Mouse (Mus musculus): ENCODE results near the gene Inpp5a. TPM values are rescaled to one million over a fixed set of nuclear protein-coding genes. Genes with fewer than 3 reads are reported as not detected.

The Inpp5a gene
- polyA plus RNA-seq, 1 experiment, result 42.3 TPM

- H3K27ac ChIP-seq (replicated peaks; ENCODE audit: low read depth, low read length), result no peak overlapping the region
- peaks cover 6% of the 10 kb centered on the region; the same call in 1 of the 2 replicates for H3K4me1 ChIP-seq (ENCODE audit: control insufficient read depth, insufficient read depth, insufficient read length, low read length)
- H3K4me3 ChIP-seq (ENCODE audit: insufficient read depth, low read depth, low read length), result 0 out of 2 replicates have a peak overlapping the region, but pooled peaks have one; percentile 7
These were observed 195.6 kb downstream of the Inpp5a start for GRCm38 (mm10) chr7:139584221-139585175.

- peaks cover 6% of the 10 kb centered on the region; the same call in 1 of the 2 replicates for H3K4me1 ChIP-seq (ENCODE audit: control insufficient read depth, insufficient read depth, insufficient read length, low read length)
- no peak overlapping the region for H3K27ac ChIP-seq (replicated peaks; ENCODE audit: low read depth, low read length)
- H3K4me3 ChIP-seq (ENCODE audit: insufficient read depth, low read depth, low read length), result no peak overlapping the region
These were observed 196.4 kb downstream of the Inpp5a start for GRCm38 (mm10) chr7:139585183-139585821.

- Histone ChIP-seq H3K27ac (replicated peaks; ENCODE audit: low read depth, low read length) (no peak overlapping the region), H3K4me3 (ENCODE audit: insufficient read depth, low read depth, low read length) (no peak overlapping the region), H3K4me1 (ENCODE audit: control insufficient read depth, insufficient read depth, insufficient read length, low read length) (peaks cover 3% of the 10 kb centered on the region; the same call in 1 of the 2 replicates)
These were observed 199.0 kb downstream of the Inpp5a start for GRCm38 (mm10) chr7:139587919-139588318.

DNA sequence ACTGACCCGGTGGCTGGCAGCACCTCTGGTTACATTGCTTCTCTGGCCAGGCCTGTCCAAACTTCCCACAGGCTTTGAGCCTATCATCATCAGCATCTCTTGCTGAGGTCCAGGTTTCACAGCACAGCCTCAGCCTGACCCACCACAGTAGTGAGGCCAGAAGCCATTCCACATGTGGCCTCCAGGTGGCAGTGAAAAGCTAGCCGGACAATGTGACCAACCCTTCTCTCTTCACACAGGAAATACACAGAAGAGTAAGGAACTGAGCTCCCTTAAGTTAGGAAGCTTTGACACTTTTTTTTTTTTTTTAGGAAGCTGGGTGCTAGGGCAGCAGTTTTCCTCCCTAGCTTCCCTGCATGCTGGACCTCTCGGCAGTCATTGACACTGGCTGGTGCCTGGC lies 201.4 kb downstream of the Inpp5a start:
- no peak overlapping the region for H3K4me3 ChIP-seq (ENCODE audit: insufficient read depth, low read depth, low read length)
- H3K4me1 ChIP-seq (ENCODE audit: control insufficient read depth, insufficient read depth, insufficient read length, low read length), result no peaks in the 10 kb centered on the region
- no peak overlapping the region for H3K27ac ChIP-seq (replicated peaks; ENCODE audit: low read depth, low read length)

GRCm38 (mm10) chr7:139591311-139591710 lies 202.4 kb downstream of the Inpp5a start:
- no peaks in the 10 kb centered on the region for H3K4me1 ChIP-seq (ENCODE audit: control insufficient read depth, insufficient read depth, insufficient read length, low read length)
- no peak overlapping the region for H3K27ac ChIP-seq (replicated peaks; ENCODE audit: low read depth, low read length)
- no peak overlapping the region for H3K4me3 ChIP-seq (ENCODE audit: insufficient read depth, low read depth, low read length)

DNA sequence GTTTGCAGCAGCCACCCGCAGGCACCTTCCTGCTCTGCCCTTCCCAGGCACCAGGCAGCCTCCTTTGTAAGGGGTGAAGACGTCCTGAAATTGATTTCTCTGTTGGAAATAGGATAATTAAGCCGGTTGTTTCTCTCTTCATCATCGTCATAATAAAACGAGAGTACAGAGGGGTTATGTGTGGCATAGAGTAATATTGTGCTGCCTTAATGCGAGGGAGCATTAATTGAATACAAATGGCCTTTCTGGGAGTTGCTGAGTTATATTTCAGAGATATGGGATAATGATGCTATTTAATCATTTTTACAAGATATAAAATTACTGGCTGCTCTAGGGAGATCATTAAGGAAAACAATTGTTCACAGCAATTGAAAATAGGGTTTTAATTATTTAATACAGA lies 206.4 kb downstream of the Inpp5a start:
- Histone ChIP-seq H3K27ac (replicated peaks; ENCODE audit: low read depth, low read length) (no peak overlapping the region), H3K4me3 (ENCODE audit: insufficient read depth, low read depth, low read length) (no peak overlapping the region), H3K4me1 (ENCODE audit: control insufficient read depth, insufficient read depth, insufficient read length, low read length) (no peaks in the 10 kb centered on the region)

GRCm38 (mm10) chr7:139595862-139596261 lies 207.0 kb downstream of the Inpp5a start:
- Histone ChIP-seq H3K4me3 (ENCODE audit: insufficient read depth, low read depth, low read length) (no peak overlapping the region), H3K27ac (replicated peaks; ENCODE audit: low read depth, low read length) (no peak overlapping the region), H3K4me1 (ENCODE audit: control insufficient read depth, insufficient read depth, insufficient read length, low read length) (no peaks in the 10 kb centered on the region)

DNA sequence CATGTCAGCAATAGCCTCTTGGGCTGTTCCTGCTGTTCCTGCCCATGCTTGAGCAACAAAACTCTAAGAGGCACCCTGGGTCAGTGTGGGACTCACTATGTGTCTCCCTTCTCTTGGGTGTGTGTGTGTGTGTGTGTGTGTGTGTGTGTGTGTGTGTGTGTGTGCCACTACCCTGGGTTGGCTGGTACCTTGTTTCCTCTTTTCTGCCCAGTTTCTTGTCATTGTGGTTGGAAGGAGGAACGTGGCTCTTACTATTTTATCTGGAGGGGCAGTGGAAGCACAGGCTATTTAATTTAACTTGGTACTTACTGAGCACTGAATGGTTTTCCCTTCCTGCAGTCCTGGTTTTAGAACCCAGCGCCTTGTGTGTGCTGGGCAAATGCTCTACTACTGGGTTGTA lies 221.4 kb downstream of the Inpp5a start:
- no peaks in the 10 kb centered on the region for H3K4me1 ChIP-seq (ENCODE audit: control insufficient read depth, insufficient read depth, insufficient read length, low read length)
- no peak overlapping the region for H3K4me3 ChIP-seq (ENCODE audit: insufficient read depth, low read depth, low read length)

GRCm38 (mm10) chr7:139615767-139616766 lies 227.2 kb downstream of the Inpp5a start:
- Histone ChIP-seq H3K4me3 (ENCODE audit: insufficient read depth, low read depth, low read length) (no peak overlapping the region), H3K27ac (replicated peaks; ENCODE audit: low read depth, low read length) (no peak overlapping the region)

More for the DNA sequence above, 221.4 kb downstream of the Inpp5a start:
- H3K27ac ChIP-seq (replicated peaks; ENCODE audit: low read depth, low read length), result no peak overlapping the region

DNA sequence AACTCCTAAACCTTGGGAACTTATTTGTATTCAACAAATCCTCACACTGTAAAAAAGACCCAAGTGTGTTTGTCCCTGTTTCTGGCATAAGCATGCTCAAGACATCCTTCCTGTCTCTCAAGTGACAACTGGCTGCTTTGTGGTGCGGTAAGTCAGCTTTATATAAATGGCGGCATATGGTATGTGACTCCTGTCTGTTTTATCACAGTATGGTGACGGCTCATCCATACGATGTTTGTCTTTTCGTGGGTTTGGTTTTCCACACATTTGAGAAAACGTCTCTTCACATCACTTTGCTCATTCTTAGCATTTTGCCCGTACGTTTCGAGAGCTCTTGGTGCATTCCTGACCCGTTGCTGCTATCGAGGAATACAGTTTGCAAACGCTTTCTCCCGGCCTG lies 233.7 kb downstream of the Inpp5a start:
- Histone ChIP-seq H3K27ac (replicated peaks; ENCODE audit: low read depth, low read length) (no peak overlapping the region), H3K4me1 (ENCODE audit: control insufficient read depth, insufficient read depth, insufficient read length, low read length) (no peaks in the 10 kb centered on the region), H3K4me3 (ENCODE audit: insufficient read depth, low read depth, low read length) (no peak overlapping the region)

More at GRCm38 (mm10) chr7:139615767-139616766, 227.2 kb downstream of the Inpp5a start:
- no peaks in the 10 kb centered on the region for H3K4me1 ChIP-seq (ENCODE audit: control insufficient read depth, insufficient read depth, insufficient read length, low read length)

- H3K4me3 ChIP-seq (ENCODE audit: insufficient read depth, low read depth, low read length), result no peak overlapping the region
- H3K27ac ChIP-seq (replicated peaks; ENCODE audit: low read depth, low read length), result no peak overlapping the region
- no peaks in the 10 kb centered on the region for H3K4me1 ChIP-seq (ENCODE audit: control insufficient read depth, insufficient read depth, insufficient read length, low read length)
These were observed 236.2 kb downstream of the Inpp5a start for GRCm38 (mm10) chr7:139625156-139625555.

Other genes starting within 250 kb of the Inpp5a start
- 8.5 and 27.2 TPM in 2 replicates for gene Lrrc27, start 176.1 kb upstream of the Inpp5a start, polyA plus RNA-seq (2012; ENCODE audit: insufficient read depth, insufficient read length, missing spikeins)
- not detected in 2 replicates for gene Stk32c, start 175.8 kb upstream of the Inpp5a start, polyA plus RNA-seq (2012; ENCODE audit: insufficient read depth, insufficient read length, missing spikeins)
- gene Pwwp2b, start 140.6 kb upstream of the Inpp5a start, polyA plus RNA-seq (2012; ENCODE audit: insufficient read depth, insufficient read length, missing spikeins), result 4.5 and 9.4 TPM in 2 replicates
- not detected in 2 replicates for gene Nkx6-2, start 193.7 kb downstream of the Inpp5a start, polyA plus RNA-seq (2012; ENCODE audit: insufficient read depth, insufficient read length, missing spikeins)